Mouse (Mus musculus): ENCODE results near the gene Gm21964. TPM values are rescaled to one million over a fixed set of nuclear protein-coding genes. Genes with fewer than 3 reads are reported as not detected.

Gene Gm21964
- not detected in 2 replicates for polyA plus RNA-seq (2016; fragmentation: Nextera tagmentation; extraction: Ambion mirVana)

- H3K36me3 ChIP-seq, result no peaks in the 10 kb centered on the region
- H3K9me3 ChIP-seq (replicated peaks), result no peaks in the 10 kb centered on the region
- no peaks in the 10 kb centered on the region for H3K27me3 ChIP-seq (replicated peaks)
- no peaks in the 10 kb centered on the region for H3K4me1 ChIP-seq (replicated peaks)
- H3K4me3 ChIP-seq, result no peak within 1 kb of the TSS
- H3K9ac ChIP-seq, result no peak within 1 kb of the TSS
- H3K4me2 ChIP-seq, result no peak within 1 kb of the TSS
- 76% methylated on average over 12 of the region's 12 CpGs for WGBS
- H3K27ac ChIP-seq (ENCODE audit: poor library complexity, severe bottlenecking), result no peak within 1 kb of the TSS
- ATAC-seq (ENCODE audit: insufficient number of reproducible peaks, low FRiP score), result no peak
Measured at GRCm38 (mm10) chr8:110100907-110101306, at the start of gene Gm21964. Gene Gm21964 (plus strand): TSS chr8:110101207.

GRCm38 (mm10) chr8:110051208-110051607 lies 49.8 kb upstream of the Gm21964 start:
- ATAC-seq (ENCODE audit: insufficient number of reproducible peaks, low FRiP score), result no peak
- no peak overlapping the region for H3K4me2 ChIP-seq
- no peak overlapping the region for H3K9ac ChIP-seq
- H3K9me3 ChIP-seq (replicated peaks), result no peaks in the 10 kb centered on the region
- no peak overlapping the region for H3K27ac ChIP-seq (ENCODE audit: poor library complexity, severe bottlenecking)
- H3K27me3 ChIP-seq (replicated peaks), result no peaks in the 10 kb centered on the region
- WGBS, result 76% methylated on average over 6 of the region's 6 CpGs
- H3K4me3 ChIP-seq, result no peak overlapping the region
- H3K36me3 ChIP-seq, result no peaks in the 10 kb centered on the region
- no peaks in the 10 kb centered on the region for H3K4me1 ChIP-seq (replicated peaks)

- H3K4me1 ChIP-seq (replicated peaks), result no peaks in the 10 kb centered on the region
- H3K9ac ChIP-seq, result no peak overlapping the region
- no peaks in the 10 kb centered on the region for H3K27me3 ChIP-seq (replicated peaks)
- no peaks in the 10 kb centered on the region for H3K9me3 ChIP-seq (replicated peaks)
- no peak overlapping the region for H3K4me2 ChIP-seq
- H3K27ac ChIP-seq (ENCODE audit: poor library complexity, severe bottlenecking), result no peak overlapping the region
- H3K36me3 ChIP-seq, result no peaks in the 10 kb centered on the region
- H3K4me3 ChIP-seq, result no peak overlapping the region
- ATAC-seq (ENCODE audit: insufficient number of reproducible peaks, low FRiP score), result no peak
- WGBS, result 67% methylated on average over 8 of the region's 8 CpGs
Measured at GRCm38 (mm10) chr8:110058207-110058606, 42.8 kb upstream of the Gm21964 start.

GRCm38 (mm10) chr8:110064161-110064560 lies 36.8 kb upstream of the Gm21964 start:
- 73% methylated on average over 9 of the region's 9 CpGs for WGBS
- Histone ChIP-seq H3K27me3 (replicated peaks) (no peaks in the 10 kb centered on the region), H3K4me1 (replicated peaks) (no peaks in the 10 kb centered on the region), H3K4me2 (no peak overlapping the region), H3K9ac (no peak overlapping the region), H3K36me3 (no peaks in the 10 kb centered on the region), H3K9me3 (replicated peaks) (no peaks in the 10 kb centered on the region), H3K27ac (ENCODE audit: poor library complexity, severe bottlenecking) (no peak overlapping the region), H3K4me3 (no peak overlapping the region)
- no peak for ATAC-seq (ENCODE audit: insufficient number of reproducible peaks, low FRiP score)

GRCm38 (mm10) chr8:110064606-110065365 lies 36.2 kb upstream of the Gm21964 start:
- H3K9ac ChIP-seq, result no peak overlapping the region
- no peaks in the 10 kb centered on the region for H3K27me3 ChIP-seq (replicated peaks)
- H3K4me2 ChIP-seq, result no peak overlapping the region
- H3K4me1 ChIP-seq (replicated peaks), result no peaks in the 10 kb centered on the region
- no peak for ATAC-seq (ENCODE audit: insufficient number of reproducible peaks, low FRiP score)
- no peak overlapping the region for H3K4me3 ChIP-seq
- WGBS, result 88% methylated on average over 18 of the region's 18 CpGs
- no peaks in the 10 kb centered on the region for H3K9me3 ChIP-seq (replicated peaks)
- H3K36me3 ChIP-seq, result no peaks in the 10 kb centered on the region
- H3K27ac ChIP-seq (ENCODE audit: poor library complexity, severe bottlenecking), result no peak overlapping the region

GRCm38 (mm10) chr8:110065676-110066075 lies 35.3 kb upstream of the Gm21964 start:
- no peaks in the 10 kb centered on the region for H3K9me3 ChIP-seq (replicated peaks)
- H3K27me3 ChIP-seq (replicated peaks), result no peaks in the 10 kb centered on the region
- no peak overlapping the region for H3K4me2 ChIP-seq
- no peaks in the 10 kb centered on the region for H3K36me3 ChIP-seq
- 82% methylated on average over 4 of the region's 4 CpGs for WGBS
- ATAC-seq (ENCODE audit: insufficient number of reproducible peaks, low FRiP score), result no peak
- H3K4me1 ChIP-seq (replicated peaks), result no peaks in the 10 kb centered on the region
- H3K9ac ChIP-seq, result no peak overlapping the region
- H3K27ac ChIP-seq (ENCODE audit: poor library complexity, severe bottlenecking), result no peak overlapping the region
- no peak overlapping the region for H3K4me3 ChIP-seq

GRCm38 (mm10) chr8:110069706-110070105 lies 31.3 kb upstream of the Gm21964 start:
- Histone ChIP-seq H3K9ac (no peak overlapping the region), H3K9me3 (replicated peaks) (no peaks in the 10 kb centered on the region), H3K4me3 (no peak overlapping the region), H3K4me1 (replicated peaks) (no peaks in the 10 kb centered on the region), H3K27me3 (replicated peaks) (0 out of 2 replicates have a peak, but pooled peaks cover 7% of the 10 kb centered on the region), H3K36me3 (no peaks in the 10 kb centered on the region), H3K4me2 (no peak overlapping the region), H3K27ac (ENCODE audit: poor library complexity, severe bottlenecking) (no peak overlapping the region)
- WGBS, result 80% methylated on average over 4 of the region's 4 CpGs
- no peak for ATAC-seq (ENCODE audit: insufficient number of reproducible peaks, low FRiP score)

GRCm38 (mm10) chr8:110071600-110071999 lies 29.4 kb upstream of the Gm21964 start:
- H3K27ac ChIP-seq (ENCODE audit: poor library complexity, severe bottlenecking), result no peak overlapping the region
- H3K36me3 ChIP-seq, result no peaks in the 10 kb centered on the region
- no peak overlapping the region for H3K4me2 ChIP-seq
- ATAC-seq (ENCODE audit: insufficient number of reproducible peaks, low FRiP score), result no peak
- no peaks in the 10 kb centered on the region for H3K4me1 ChIP-seq (replicated peaks)
- no peaks in the 10 kb centered on the region for H3K9me3 ChIP-seq (replicated peaks)
- H3K9ac ChIP-seq, result no peak overlapping the region
- 0 out of 2 replicates have a peak, but pooled peaks cover 7% of the 10 kb centered on the region for H3K27me3 ChIP-seq (replicated peaks)
- no peak overlapping the region for H3K4me3 ChIP-seq
- 13% methylated on average over 9 of the region's 9 CpGs for WGBS

GRCm38 (mm10) chr8:110074496-110074895 lies 26.5 kb upstream of the Gm21964 start:
- Histone ChIP-seq H3K27ac (ENCODE audit: poor library complexity, severe bottlenecking) (no peak overlapping the region), H3K9ac (no peak overlapping the region), H3K27me3 (replicated peaks) (0 out of 2 replicates have a peak, but pooled peaks cover 7% of the 10 kb centered on the region), H3K36me3 (no peaks in the 10 kb centered on the region), H3K4me2 (no peak overlapping the region), H3K4me3 (no peak overlapping the region), H3K9me3 (replicated peaks) (no peaks in the 10 kb centered on the region), H3K4me1 (replicated peaks) (no peaks in the 10 kb centered on the region)
- no peak for ATAC-seq (ENCODE audit: insufficient number of reproducible peaks, low FRiP score)
- 81% methylated on average over 8 of the region's 8 CpGs for WGBS

GRCm38 (mm10) chr8:110079282-110080221 lies 21.5 kb upstream of the Gm21964 start, which contains the start of gene Zfp612:
Gene Zfp612 (plus strand): TSS chr8:110079746.
- Histone ChIP-seq H3K4me3 (peak within 1 kb of the TSS; percentile 57), H3K36me3 (peaks cover 11% of the 10 kb centered on the region; the same call in 1 of the 2 replicates), H3K9ac (peak within 1 kb of the TSS; percentile 59), H3K9me3 (replicated peaks) (no peaks in the 10 kb centered on the region), H3K4me1 (replicated peaks) (0 out of 2 replicates have a peak, but pooled peaks cover 5% of the 10 kb centered on the region), H3K4me2 (peak within 1 kb of the TSS; percentile 92), H3K27me3 (replicated peaks) (no peaks in the 10 kb centered on the region), H3K27ac (ENCODE audit: poor library complexity, severe bottlenecking) (no peak within 1 kb of the TSS)
- peak; percentile 87 for ATAC-seq (ENCODE audit: insufficient number of reproducible peaks, low FRiP score)
- WGBS, result 7% methylated on average over 54 of the region's 54 CpGs
